Mouse (Mus musculus) thymus, adult 2 months (tissue): Measurements from ENCODE around the gene Pls1. TPM values are rescaled to one million over a fixed set of nuclear protein-coding genes. Genes with fewer than 3 reads are reported as not detected.

Source experiments
- DNase-seq: peaks from one replicate; pipeline ENCODE4 v3.0.0; 2021
- H3K27ac ChIP-seq: fragments of 200-500 bp; 2 replicates; pipeline ENCODE4 v1.5.1; 2012; ENCODE audit warnings: low read length, control low read depth; ENCODE audit not compliant: control insufficient read depth, insufficient read depth
- H3K27me3 ChIP-seq: fragments of 200-500 bp; 2 replicates; pipeline ENCODE4 v1.6.1; 2012; ENCODE audit warnings: mild to moderate bottlenecking, low read length, moderate library complexity, mixed read lengths; ENCODE audit not compliant: control insufficient read depth, insufficient read depth
- H3K36me3 ChIP-seq: fragments of 200-500 bp; 2 replicates; pipeline ENCODE4 v1.6.1; 2012; ENCODE audit warnings: mild to moderate bottlenecking, low read length, moderate library complexity; ENCODE audit not compliant: control insufficient read depth, insufficient read depth
- H3K4me1 ChIP-seq: fragments of 200-500 bp; replicated peaks from 2 replicates; pipeline ENCODE4 v1.6.1; 2012; ENCODE audit warnings: low read length; ENCODE audit not compliant: control insufficient read depth, insufficient read depth
- H3K4me3 ChIP-seq: fragments of 200-500 bp; 2 replicates; pipeline ENCODE4 v1.5.1; 2012; ENCODE audit warnings: mild to moderate bottlenecking, low read length, control low read depth, moderate library complexity; ENCODE audit not compliant: control insufficient read depth, insufficient read depth
- CTCF ChIP-seq: fragments of 200-500 bp; IDR thresholded peaks from 2 replicates; pipeline ENCODE4 v1.5.1; 2012; ENCODE audit warnings: mild to moderate bottlenecking, control low read depth, low read length, moderate library complexity, borderline replicate concordance; ENCODE audit not compliant: control insufficient read depth, poor library complexity, insufficient read depth; ENCODE audit errors: extremely low read depth
- POLR2A ChIP-seq: fragments of 200-500 bp; IDR thresholded peaks from 2 replicates; pipeline ENCODE4 v1.6.1; 2012; ENCODE audit warnings: mild to moderate bottlenecking, low read length, control low read depth, moderate library complexity; ENCODE audit not compliant: control insufficient read depth, poor library complexity, insufficient read depth; ENCODE audit errors: extremely low read depth
- WGBS: fragments of 180-500 bp; shearing (Covaris S2); methylation state at CpG from one replicate; pipeline ENCODE4 v1.1.7; 2018; 5-methylcytosine and 5-hydroxymethylcytosine counted together
- polyA plus RNA-seq: library from polyadenylated mRNA; depleted of rRNA; stranded (reverse); fragments of >200 nt; gene quantifications from 2 replicates; pipeline ENCODE4 v1.2.3, GENCODE M21; 2012; rRNA removed

Gene Pls1
- polyA plus RNA-seq, 1 experiment: 1.1 TPM

DNA sequence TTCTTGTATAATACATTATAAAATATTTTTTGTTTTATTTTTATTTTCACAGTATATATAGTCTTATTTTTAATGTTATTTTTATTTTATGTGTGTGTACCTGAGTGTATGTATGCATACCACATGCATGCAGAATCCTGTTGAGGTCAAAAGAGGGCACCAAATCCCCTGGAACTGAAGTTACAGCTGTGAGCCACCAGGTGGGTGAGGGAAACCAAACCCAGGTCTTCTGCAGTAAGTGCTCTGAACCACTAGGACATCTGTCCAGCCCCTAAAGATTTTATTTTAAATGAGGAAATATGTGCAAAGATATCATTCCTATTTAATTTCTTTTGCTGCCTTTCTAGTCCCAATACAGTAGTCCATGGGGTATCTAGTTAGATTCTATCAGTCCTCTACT lies 136.2 kb downstream of the Pls1 start:
- TF ChIP-seq CTCF (no peak), POLR2A (no peak)
- H3K4me3 ChIP-seq: no peak overlapping the region
- H3K4me1 ChIP-seq: no peaks in the 10 kb centered on the region
- no peaks in the 10 kb centered on the region for H3K27me3 ChIP-seq
- no peak overlapping the region for H3K27ac ChIP-seq
- H3K36me3 ChIP-seq: no peaks in the 10 kb centered on the region
- no peak for DNase-seq

DNA sequence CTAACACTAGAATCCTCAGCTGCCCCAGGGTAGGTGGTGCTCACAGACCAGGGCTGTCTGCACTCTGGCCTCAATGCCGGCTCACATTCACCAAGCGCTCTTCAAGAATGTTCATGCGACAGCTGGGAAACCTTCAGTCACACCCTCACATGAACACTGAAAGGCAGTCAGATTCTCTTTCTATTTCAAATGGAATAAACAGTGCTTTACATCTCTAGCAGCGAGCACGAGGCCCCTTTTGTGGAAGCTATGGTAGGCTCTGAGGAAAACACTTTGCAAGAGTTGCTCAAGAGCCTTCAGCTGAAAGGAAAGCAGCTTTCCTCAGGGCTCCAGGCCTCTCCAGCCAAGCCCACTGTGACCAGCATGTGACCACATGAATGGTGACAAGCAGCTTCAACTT lies 139.7 kb downstream of the Pls1 start:
- WGBS: 93% methylated on average over 5 of the region's 5 CpGs
- Histone ChIP-seq H3K4me3 (no peak overlapping the region), H3K27me3 (no peaks in the 10 kb centered on the region), H3K4me1 (no peaks in the 10 kb centered on the region), H3K36me3 (no peaks in the 10 kb centered on the region), H3K27ac (no peak overlapping the region)
- DNase-seq: no peak
- TF ChIP-seq POLR2A (no peak), CTCF (no peak)

DNA sequence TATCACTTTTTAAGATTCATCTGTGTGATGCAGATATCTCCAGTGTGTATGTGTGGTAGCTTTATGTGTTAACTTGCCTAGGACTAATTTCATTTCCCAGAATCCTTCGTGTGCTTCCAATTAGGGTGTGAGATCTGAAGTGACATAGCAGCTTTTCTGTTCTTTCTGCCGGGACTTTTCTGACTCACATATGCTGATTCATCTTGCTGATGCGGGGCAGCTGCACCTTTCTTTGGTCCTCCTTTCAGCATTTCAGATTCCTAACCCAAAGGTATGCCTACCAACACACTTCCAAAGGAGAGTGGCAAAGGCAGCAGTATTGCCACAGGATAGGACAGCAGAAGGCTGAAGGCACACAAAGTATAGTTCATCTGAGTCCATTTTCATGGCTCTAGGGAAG lies 141.0 kb downstream of the Pls1 start:
- H3K4me1 ChIP-seq: no peaks in the 10 kb centered on the region
- H3K27ac ChIP-seq: no peak overlapping the region
- H3K27me3 ChIP-seq: no peaks in the 10 kb centered on the region
- H3K36me3 ChIP-seq: no peaks in the 10 kb centered on the region
- DNase-seq: no peak
- WGBS: 60% methylated on average over 3 of the region's 3 CpGs
- TF ChIP-seq POLR2A (no peak), CTCF (no peak)
- H3K4me3 ChIP-seq: no peak overlapping the region

Other genes with a start within 250 kb of the Pls1 start
- 0.38 and 0.46 TPM in 2 replicates for gene Pcolce2, start 207.7 kb downstream of the Pls1 start, polyA plus RNA-seq
- 1.2 and 2.0 TPM in 2 replicates for gene Trpc1, start 94.9 kb downstream of the Pls1 start, polyA plus RNA-seq
- gene Atr, start 12.3 kb upstream of the Pls1 start, polyA plus RNA-seq: 3.2 and 4.4 TPM in 2 replicates
- gene Xrn1, start 109.4 kb upstream of the Pls1 start, polyA plus RNA-seq: 15.7 and 16.2 TPM in 2 replicates